Mouse (Mus musculus): ENCODE measurements around the gene Yap1. TPM values are rescaled to one million over a fixed set of nuclear protein-coding genes. Genes with fewer than 3 reads are reported as not detected.
"Not testable (repeated sequence)": the region's sequence is repeated elsewhere in the genome, so short reads cannot be mapped to it uniquely, and the experiment has no call there.

The Yap1 gene
- polyA plus RNA-seq, 1 experiment from 2014 or later = 24.3 TPM

GRCm38 (mm10) chr9:7900965-7901364 lies 103.4 kb downstream of the Yap1 start:
- no peak for ATAC-seq (ENCODE audit: insufficient number of reproducible peaks, insufficient read depth, low FRiP score, low read depth)
- H3K36me3 ChIP-seq (ENCODE audit: control insufficient read depth, insufficient read depth, low read length) = no peaks in the 10 kb centered on the region
- WGBS = 82% methylated on average over 8 of the region's 8 CpGs

GRCm38 (mm10) chr9:7897502-7897901 lies 106.9 kb downstream of the Yap1 start:
- Histone ChIP-seq H3K4me2 (ENCODE audit: low read length) (no peak overlapping the region), H3K27me3 (ENCODE audit: control insufficient read depth, insufficient read depth, low read length) (no peaks in the 10 kb centered on the region), H3K9ac (ENCODE audit: low read length) (no peak overlapping the region), H3K4me1 (ENCODE audit: control insufficient read depth in 2 of 2, insufficient read depth in 2 of 2, low read length in 2 of 2) (no peaks in the 10 kb centered on the region), H3K36me3 (ENCODE audit: control insufficient read depth, insufficient read depth, low read length) (no peaks in the 10 kb centered on the region), H3K9me3 (ENCODE audit: control insufficient read depth, low read length) (0 out of 2 replicates have a peak, but pooled peaks cover 3% of the 10 kb centered on the region), H3K4me3 (ENCODE audit: control insufficient read depth in 1 of 2, insufficient read depth in 1 of 2, low read depth in 1 of 2, low read length in 2 of 2) (no peak overlapping the region), H3K27ac (replicated peaks in 1 of 2; ENCODE audit: control insufficient read depth in 1 of 2, insufficient read depth in 1 of 2, low read depth in 2 of 2, low read length in 2 of 2) (no peak overlapping the region)
- 4% methylated on average over 3 of the region's 3 CpGs for WGBS
- ATAC-seq (ENCODE audit: insufficient number of reproducible peaks, insufficient read depth, low FRiP score, low read depth) = no peak

More at GRCm38 (mm10) chr9:7900965-7901364, 103.4 kb downstream of the Yap1 start:
- Histone ChIP-seq H3K27me3 (ENCODE audit: control insufficient read depth, insufficient read depth, low read length) (no peaks in the 10 kb centered on the region), H3K4me2 (ENCODE audit: low read length) (no peak overlapping the region), H3K9me3 (ENCODE audit: control insufficient read depth, low read length) (no peaks in the 10 kb centered on the region), H3K4me1 (ENCODE audit: control insufficient read depth in 2 of 2, insufficient read depth in 2 of 2, low read length in 2 of 2) (peaks cover 0 to 3% of the 10 kb centered on the region in 2 experiments; a peak in 2 of 4 replicates), H3K9ac (ENCODE audit: low read length) (no peak overlapping the region), H3K4me3 (ENCODE audit: control insufficient read depth in 1 of 2, insufficient read depth in 1 of 2, low read depth in 1 of 2, low read length in 2 of 2) (no peak overlapping the region), H3K27ac (replicated peaks in 1 of 2; ENCODE audit: control insufficient read depth in 1 of 2, insufficient read depth in 1 of 2, low read depth in 2 of 2, low read length in 2 of 2) (no peak overlapping the region)

GRCm38 (mm10) chr9:7891796-7892195 lies 112.6 kb downstream of the Yap1 start:
- H3K4me2 ChIP-seq (ENCODE audit: low read length); H3K27me3 ChIP-seq (ENCODE audit: control insufficient read depth, insufficient read depth, low read length); H3K4me1 ChIP-seq (ENCODE audit: control insufficient read depth in 2 of 2, insufficient read depth in 2 of 2, low read length in 2 of 2); H3K9ac ChIP-seq (ENCODE audit: low read length); H3K4me3 ChIP-seq (ENCODE audit: control insufficient read depth in 1 of 2, insufficient read depth in 1 of 2, low read depth in 1 of 2, low read length in 2 of 2); ATAC-seq (ENCODE audit: insufficient number of reproducible peaks, insufficient read depth, low FRiP score, low read depth); H3K27ac ChIP-seq (replicated peaks in 1 of 2; ENCODE audit: control insufficient read depth in 1 of 2, insufficient read depth in 1 of 2, low read depth in 2 of 2, low read length in 2 of 2); H3K9me3 ChIP-seq (ENCODE audit: control insufficient read depth, low read length); H3K36me3 ChIP-seq (ENCODE audit: control insufficient read depth, insufficient read depth, low read length): not testable (repeated sequence)
- 93% methylated on average over 1 of the region's 1 CpGs for WGBS

DNA sequence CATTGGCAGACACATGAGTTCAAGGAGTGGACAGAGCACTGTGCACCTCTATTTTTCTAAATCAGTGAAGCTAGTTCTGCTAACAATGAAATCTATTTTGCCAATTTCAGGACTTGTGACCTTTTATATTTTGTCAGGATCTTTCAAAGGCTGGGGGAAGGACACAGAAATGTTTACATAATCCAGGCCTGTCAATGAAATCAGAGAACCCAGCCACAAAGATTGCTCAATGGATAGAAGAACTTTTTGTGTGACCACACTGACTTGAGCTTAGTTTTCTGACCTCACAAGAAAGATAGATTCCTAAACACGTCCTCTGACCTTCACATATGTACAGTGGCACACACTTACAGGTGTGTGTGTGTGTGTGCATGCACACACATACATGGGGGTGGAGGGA lies 113.2 kb downstream of the Yap1 start:
- no peaks in the 10 kb centered on the region for H3K4me1 ChIP-seq (ENCODE audit: control insufficient read depth in 2 of 2, insufficient read depth in 2 of 2, low read length in 2 of 2)
- H3K9ac ChIP-seq (ENCODE audit: low read length) = no peak overlapping the region
- H3K27ac ChIP-seq (replicated peaks in 1 of 2; ENCODE audit: control insufficient read depth in 1 of 2, insufficient read depth in 1 of 2, low read depth in 2 of 2, low read length in 2 of 2) = no peak overlapping the region
- H3K36me3 ChIP-seq (ENCODE audit: control insufficient read depth, insufficient read depth, low read length) = no peaks in the 10 kb centered on the region
- H3K9me3 ChIP-seq (ENCODE audit: control insufficient read depth, low read length) = peaks cover 3% of the 10 kb centered on the region; the same call in 1 of the 2 replicates
- no peak for ATAC-seq (ENCODE audit: insufficient number of reproducible peaks, insufficient read depth, low FRiP score, low read depth)
- 63% methylated on average over 1 of the region's 1 CpGs for WGBS
- no peaks in the 10 kb centered on the region for H3K27me3 ChIP-seq (ENCODE audit: control insufficient read depth, insufficient read depth, low read length)
- H3K4me3 ChIP-seq (ENCODE audit: control insufficient read depth in 1 of 2, insufficient read depth in 1 of 2, low read depth in 1 of 2, low read length in 2 of 2) = no peak overlapping the region
- H3K4me2 ChIP-seq (ENCODE audit: low read length) = no peak overlapping the region

DNA sequence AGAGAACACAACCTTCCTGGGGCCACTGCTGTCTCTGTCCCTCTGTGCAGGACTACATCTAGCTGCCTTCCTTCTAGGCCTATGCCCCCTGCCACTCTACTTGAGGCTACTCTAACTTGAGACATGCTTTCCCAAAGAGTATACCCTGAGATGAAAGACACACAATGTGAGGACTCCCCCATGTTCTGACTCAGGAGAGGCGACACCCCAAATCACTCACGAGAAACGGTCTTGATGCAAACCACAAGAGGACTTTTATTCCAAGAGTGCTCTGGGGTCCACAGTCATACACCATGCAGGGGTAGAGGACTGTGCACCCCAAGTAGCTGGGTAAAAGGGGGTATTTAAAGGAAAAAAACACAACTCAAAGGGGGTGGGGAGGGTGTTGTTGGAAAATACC lies 120.0 kb downstream of the Yap1 start:
- H3K36me3 ChIP-seq (ENCODE audit: control insufficient read depth, insufficient read depth, low read length) = no peaks in the 10 kb centered on the region
- H3K27me3 ChIP-seq (ENCODE audit: control insufficient read depth, insufficient read depth, low read length) = no peaks in the 10 kb centered on the region
- no peak overlapping the region for H3K27ac ChIP-seq (replicated peaks in 1 of 2; ENCODE audit: control insufficient read depth in 1 of 2, insufficient read depth in 1 of 2, low read depth in 2 of 2, low read length in 2 of 2)
- peaks cover 10% of the 10 kb centered on the region for H3K9me3 ChIP-seq (ENCODE audit: control insufficient read depth, low read length)
- no peak overlapping the region for H3K4me2 ChIP-seq (ENCODE audit: low read length)
- WGBS = 94% methylated on average over 3 of the region's 3 CpGs
- ATAC-seq (ENCODE audit: insufficient number of reproducible peaks, insufficient read depth, low FRiP score, low read depth) = no peak
- no peaks in the 10 kb centered on the region for H3K4me1 ChIP-seq (ENCODE audit: control insufficient read depth in 2 of 2, insufficient read depth in 2 of 2, low read length in 2 of 2)
- no peak overlapping the region for H3K4me3 ChIP-seq (ENCODE audit: control insufficient read depth in 1 of 2, insufficient read depth in 1 of 2, low read depth in 1 of 2, low read length in 2 of 2)
- no peak overlapping the region for H3K9ac ChIP-seq (ENCODE audit: low read length)

- peaks cover 10% of the 10 kb centered on the region for H3K9me3 ChIP-seq (ENCODE audit: control insufficient read depth, low read length)
- H3K9ac ChIP-seq (ENCODE audit: low read length) = no peak overlapping the region
- H3K4me1 ChIP-seq (ENCODE audit: control insufficient read depth in 2 of 2, insufficient read depth in 2 of 2, low read length in 2 of 2) = no peaks in the 10 kb centered on the region
- no peak overlapping the region for H3K4me3 ChIP-seq (ENCODE audit: control insufficient read depth in 1 of 2, insufficient read depth in 1 of 2, low read depth in 1 of 2, low read length in 2 of 2)
- no peak overlapping the region for H3K27ac ChIP-seq (replicated peaks in 1 of 2; ENCODE audit: control insufficient read depth in 1 of 2, insufficient read depth in 1 of 2, low read depth in 2 of 2, low read length in 2 of 2)
- WGBS = 97% methylated on average over 1 of the region's 1 CpGs
- H3K27me3 ChIP-seq (ENCODE audit: control insufficient read depth, insufficient read depth, low read length) = no peaks in the 10 kb centered on the region
- no peak for ATAC-seq (ENCODE audit: insufficient number of reproducible peaks, insufficient read depth, low FRiP score, low read depth)
- no peak overlapping the region for H3K4me2 ChIP-seq (ENCODE audit: low read length)
- no peaks in the 10 kb centered on the region for H3K36me3 ChIP-seq (ENCODE audit: control insufficient read depth, insufficient read depth, low read length)
These were observed 122.0 kb downstream of the Yap1 start for GRCm38 (mm10) chr9:7882304-7882865.

Other genes with a start within 250 kb of the Yap1 start
- 107 TPM in 2 replicates for gene Tmem123, start 240.6 kb downstream of the Yap1 start, polyA plus RNA-seq (2014; fragmentation: Nextera tagmentation; extraction: Ambion mirVana)
- 29.5 and 32.6 TPM in 2 replicates for gene Birc2, start 167.5 kb downstream of the Yap1 start, polyA plus RNA-seq (2014; fragmentation: Nextera tagmentation; extraction: Ambion mirVana)
- 4.3 and 5.5 TPM in 2 replicates for gene Birc3, start 131.4 kb downstream of the Yap1 start, polyA plus RNA-seq (2014; fragmentation: Nextera tagmentation; extraction: Ambion mirVana)
- 7.0 and 7.6 TPM in 2 replicates for gene Cfap300, start 38.2 kb upstream of the Yap1 start, polyA plus RNA-seq (2014; fragmentation: Nextera tagmentation; extraction: Ambion mirVana)
- 2.4 and 2.7 TPM in 2 replicates for gene Cep126, start 129.7 kb upstream of the Yap1 start, polyA plus RNA-seq (2014; fragmentation: Nextera tagmentation; extraction: Ambion mirVana)